Mouse (Mus musculus): ENCODE measurements around the gene Rdm1.
"Not testable (repeated sequence)": the region's sequence is repeated elsewhere in the genome, so short reads cannot be mapped to it uniquely, and the experiment has no call there.

Gene Rdm1

DNA sequence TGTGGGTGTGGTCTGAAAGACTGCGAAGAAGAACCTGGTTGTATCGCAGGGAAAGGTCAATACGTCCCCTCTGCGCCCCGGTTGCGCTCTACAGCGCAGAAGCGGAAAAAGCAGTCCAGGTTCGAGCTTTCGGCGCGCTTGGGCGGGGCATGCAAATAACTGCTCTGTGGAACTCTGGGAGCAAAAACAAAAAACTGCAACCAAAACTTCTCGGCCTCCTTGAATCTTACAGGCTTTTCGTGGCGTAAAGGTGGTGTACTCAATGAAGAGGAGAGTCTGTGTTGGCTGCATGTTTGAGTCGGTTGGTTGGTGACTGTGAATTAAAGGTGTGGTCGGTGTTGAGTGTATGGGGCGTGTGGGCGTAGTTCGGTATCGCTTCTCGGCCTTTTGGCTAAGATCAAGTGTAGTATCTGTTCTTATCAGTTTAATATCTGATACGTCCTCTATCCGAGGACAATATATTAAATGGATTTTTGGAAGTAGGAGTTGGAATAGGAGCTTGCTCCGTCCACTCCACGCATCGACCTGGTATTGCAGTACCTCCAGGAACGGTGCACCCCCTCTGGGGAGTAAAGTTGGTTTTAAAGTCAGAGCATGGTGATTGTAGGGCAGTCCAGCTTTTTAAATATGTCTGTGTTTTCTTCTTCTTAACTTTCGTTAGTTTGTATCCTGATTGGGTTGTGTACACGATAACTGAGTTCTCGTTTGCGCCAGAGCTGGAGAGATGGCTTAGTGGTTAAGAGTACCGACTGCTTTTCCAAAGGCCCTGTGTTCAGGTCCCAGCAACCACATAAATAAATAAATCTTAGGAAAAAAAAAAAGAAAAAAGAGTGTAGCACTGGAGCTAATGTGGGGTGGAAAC lies at the start of gene Rdm1:
Rdm1 (plus strand) TSS at position 201 of the 862 bp plus-strand sequence.
- DNase-seq (ENCODE audit: extremely low spot score, low read depth, low spot score), result peak; percentile 92

DNA sequence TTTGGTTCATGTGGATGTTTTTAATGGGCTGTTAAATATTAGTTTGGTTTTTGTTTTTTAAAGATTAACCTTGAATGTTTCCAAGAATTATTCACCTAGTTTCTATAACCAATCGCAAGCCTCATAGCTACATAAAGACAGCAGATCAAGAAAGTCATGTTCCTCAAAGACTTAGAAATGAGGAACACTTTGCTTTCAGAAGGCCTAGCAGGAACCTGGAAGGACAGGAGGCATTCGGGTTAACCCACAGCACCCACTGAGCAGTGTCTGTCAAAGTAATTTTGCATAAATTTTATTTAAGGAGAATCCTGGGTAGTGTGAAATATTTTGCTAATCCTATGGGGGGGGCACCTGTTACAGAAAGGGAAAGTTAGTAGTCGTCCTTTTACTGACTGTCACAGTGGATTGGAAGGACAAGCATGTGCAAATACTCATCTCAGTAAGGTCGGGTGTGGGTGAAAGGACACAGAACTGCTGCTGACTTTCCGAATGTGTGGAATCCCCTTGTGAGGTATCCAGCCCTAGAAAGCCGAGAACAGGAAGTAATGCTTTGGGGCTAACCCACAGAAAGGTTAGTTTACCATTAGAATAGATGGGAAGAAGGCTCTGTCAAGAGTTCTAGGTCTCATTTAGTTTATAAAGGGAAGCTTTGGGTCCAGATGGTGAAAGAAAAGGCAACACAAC lies 45.8 kb upstream of the Rdm1 start:
- no peak for DNase-seq (ENCODE audit: extremely low spot score, low read depth, low spot score)

DNA sequence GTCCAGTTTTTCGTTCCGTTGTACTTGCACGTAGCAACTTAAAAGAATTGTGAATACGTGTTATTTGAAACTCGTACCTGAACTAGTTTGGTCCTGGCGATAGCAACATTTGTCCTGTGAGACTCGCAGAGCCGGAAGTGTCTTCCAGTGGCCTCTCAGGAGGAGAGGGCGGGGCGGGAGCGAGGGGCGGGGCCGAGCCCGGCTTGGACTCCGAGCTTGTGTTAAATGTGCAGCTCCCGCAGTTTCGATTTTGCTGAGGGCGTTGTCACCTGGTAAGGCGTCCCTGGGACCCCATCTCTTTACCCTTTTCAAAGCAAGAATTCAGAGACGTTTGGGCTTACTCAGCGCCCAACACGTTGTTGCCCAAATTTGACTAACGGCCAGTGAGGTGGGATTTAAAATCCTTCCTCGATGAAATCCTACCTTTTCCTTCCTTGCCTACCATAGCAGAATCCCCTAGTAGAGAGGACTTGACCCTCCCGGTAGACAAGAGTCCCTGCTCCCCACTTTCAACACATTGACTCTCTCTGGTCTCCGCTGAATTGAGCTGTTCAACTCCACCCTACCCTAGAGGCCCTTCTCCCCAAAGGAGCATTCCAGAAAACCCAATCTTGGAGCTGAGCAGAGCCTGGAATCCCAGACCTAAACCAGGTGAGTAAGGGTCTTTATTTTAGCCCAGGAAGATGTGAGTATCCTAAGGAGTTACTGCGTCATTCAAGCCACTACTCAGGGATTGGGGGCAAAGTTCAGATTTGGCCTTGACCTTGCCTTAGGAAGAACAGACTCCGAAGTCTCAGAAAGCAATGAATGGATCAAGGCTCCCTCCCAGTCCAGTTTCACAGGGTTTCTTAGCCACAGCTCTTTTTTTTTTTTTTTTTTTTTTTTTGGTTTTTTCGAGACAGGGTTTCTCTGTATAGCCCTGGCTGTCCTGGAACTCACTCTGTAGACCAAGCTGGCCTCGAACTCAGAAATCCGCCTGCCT lies 44.6 kb upstream of the Rdm1 start, which contains the start of gene Tmem106a:
Tmem106a (plus strand) TSS at position 189 of the 982 bp plus-strand sequence.
- no peak for DNase-seq (ENCODE audit: extremely low spot score, low read depth, low spot score)

DNA sequence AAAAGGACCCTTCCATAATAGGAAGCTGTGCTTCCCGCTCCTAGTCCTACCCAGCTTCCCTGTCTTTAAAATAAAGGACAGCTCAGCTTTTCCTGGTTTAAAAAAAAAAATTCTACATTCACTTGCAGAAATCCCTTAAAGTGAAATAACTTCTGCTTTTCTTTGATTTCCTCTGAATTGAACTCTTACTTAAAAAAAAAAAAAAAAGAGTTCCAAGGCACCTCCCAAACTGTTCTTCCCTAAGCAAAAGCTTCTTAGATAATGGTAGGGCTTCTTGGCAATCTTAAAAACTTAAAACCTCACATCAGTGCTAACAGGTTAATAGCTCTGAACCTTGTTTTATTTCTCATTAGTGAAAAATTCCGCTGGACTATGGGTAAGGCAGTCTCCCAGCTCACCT lies 43.8 kb upstream of the Rdm1 start:
- no peak for DNase-seq (ENCODE audit: extremely low spot score, low read depth, low spot score)

DNA sequence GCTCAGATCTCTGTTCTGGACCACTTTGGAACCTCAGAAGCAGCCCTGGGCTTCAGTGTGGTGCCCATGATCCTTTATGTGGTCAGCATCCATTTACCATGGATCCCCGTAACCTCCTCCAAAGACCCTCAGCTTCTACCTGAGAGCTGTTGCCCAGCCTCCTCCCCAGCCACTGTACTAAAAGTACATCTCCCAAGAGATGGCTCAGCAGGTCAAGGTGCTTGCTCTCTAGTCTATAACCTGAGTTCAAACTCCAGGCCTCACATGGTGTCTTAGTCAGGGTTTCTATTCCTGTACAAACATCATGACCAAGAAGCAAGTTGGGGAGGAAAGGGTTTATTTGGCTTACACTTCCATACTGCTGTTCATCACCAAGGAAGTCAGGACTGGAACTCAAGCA lies 42.0 kb upstream of the Rdm1 start:
- not testable (repeated sequence) for DNase-seq (ENCODE audit: extremely low spot score, low read depth, low spot score)

DNA sequence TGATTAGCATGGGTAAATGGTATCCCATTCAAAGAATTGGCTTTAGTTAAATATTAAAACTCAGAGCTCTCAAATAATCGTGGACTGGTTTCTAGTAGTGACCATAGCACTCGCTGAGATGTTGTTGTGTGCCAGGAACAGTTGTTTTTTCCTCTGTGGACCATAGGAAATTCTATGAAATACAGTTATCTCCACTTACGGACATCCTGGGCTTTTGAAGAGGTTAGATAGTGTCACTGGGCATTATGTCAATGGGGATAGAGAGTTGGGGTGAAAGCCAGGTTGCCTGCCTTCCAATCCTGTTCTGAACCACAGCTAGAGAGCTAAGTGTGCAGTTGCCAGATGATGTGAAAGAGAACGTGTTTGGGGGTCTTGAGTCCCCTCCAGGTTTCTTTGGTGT lies 41.2 kb upstream of the Rdm1 start:
- no peak for DNase-seq (ENCODE audit: extremely low spot score, low read depth, low spot score)

DNA sequence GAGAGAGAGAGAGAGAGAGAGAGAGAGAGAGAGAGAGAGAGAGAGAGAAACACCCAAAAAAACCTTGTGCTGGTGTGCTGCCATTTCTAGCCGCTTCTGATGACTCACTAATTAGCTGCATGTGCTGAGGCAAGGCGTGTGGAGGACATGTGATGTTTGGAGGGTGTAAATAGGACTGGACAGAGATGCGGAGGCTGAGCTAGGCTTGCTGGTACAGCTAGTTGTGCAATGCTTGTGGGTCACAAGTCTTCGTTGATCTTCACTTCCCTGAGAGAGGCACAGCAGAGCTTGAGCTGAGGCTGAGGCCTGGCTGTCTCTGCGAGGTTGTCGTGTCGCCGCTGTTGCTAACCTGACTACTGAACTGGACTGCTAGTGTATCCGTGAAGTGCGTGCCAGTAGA lies 39.3 kb upstream of the Rdm1 start:
- DNase-seq (ENCODE audit: extremely low spot score, low read depth, low spot score), result no peak

DNA sequence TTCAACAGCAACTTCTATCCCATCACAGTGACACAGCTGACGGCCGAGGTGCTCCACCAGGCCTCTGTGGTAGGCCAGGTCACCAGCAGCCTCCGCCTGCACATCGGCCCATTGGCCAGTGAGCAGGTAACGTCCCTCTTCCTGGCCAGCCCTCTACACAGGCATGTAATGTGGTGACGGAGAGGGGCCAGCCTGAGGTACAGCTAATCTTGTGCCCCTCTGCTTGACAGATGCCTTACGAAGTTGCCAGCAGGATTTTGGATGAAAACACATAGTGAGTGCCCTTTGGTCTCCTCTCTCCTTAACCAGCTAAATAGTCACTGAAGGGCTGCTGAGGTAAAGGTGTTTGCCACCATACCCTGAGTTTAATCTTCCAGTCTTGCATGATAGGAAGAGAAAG lies 38.1 kb upstream of the Rdm1 start:
- DNase-seq (ENCODE audit: extremely low spot score, low read depth, low spot score), result no peak

DNA sequence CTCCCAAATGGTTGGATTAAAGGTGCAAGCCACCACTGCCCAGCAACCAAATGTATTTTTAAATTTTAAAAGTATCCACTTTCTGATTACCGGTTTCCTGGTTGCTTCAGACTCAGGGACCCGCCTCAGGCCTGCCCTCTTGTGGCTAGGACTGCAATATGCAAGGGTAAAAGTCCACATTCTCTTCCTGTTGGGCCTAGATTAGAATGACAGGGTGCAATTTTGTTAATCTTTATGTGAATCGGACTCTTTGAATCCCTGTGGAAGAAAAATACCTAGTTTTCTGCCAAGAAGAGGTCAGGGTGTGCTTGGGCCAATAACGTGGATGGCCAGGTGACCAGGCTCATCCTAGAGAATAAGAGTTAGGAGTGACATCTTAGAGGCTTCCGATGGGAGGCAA lies 37.6 kb upstream of the Rdm1 start:
- peak; percentile 20 for DNase-seq (ENCODE audit: extremely low spot score, low read depth, low spot score)

DNA sequence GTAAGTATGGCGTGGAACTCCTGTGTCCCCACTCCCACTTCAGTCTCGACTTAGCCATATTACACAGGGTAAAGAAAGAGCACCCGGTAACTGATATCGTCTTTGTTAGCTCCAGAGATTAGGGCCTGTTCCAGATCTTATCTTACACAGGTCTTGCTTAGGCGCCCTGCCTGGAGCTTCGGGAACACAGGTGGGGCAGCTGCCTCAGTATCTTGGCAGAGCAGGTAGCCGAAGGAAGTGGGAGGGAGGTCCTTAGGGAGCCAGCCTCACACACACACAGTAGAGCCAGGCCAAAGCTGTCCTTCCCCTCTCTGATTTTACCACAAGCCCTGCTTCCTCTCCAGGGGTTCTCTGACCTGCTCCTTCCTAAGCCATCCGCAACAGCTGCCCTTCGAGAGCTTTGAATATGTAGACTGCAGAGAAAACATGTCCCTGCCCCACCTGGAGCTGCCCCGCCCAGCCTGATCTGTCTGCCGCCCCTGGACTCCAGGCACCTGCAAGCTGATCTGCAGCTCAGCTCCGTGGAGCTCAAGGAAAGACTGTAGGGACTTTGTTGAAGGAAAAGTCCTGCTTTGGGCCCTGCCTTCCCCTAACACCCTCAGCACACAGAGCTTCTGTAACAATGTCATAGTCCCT lies 36.9 kb upstream of the Rdm1 start:
- no peak for DNase-seq (ENCODE audit: extremely low spot score, low read depth, low spot score)

DNA sequence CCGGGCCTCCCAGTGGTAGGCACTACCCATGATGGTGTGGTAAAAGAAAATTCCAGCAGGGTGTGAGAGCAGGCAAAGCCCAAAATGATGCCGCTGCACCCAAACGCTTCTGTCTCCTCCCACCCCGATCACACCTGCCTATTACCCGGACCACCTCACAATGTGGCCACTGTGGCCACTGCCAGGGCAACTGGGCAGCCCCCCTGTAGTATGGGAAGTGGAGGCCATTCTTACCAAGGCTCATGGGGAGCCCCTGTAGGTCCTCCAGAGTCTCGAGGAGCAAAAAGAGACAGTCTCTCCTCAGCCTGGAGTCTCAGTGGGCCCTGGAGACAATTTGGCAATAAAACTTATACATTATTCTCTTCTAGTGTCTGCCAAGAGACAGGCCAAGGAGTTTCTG lies 27.8 kb upstream of the Rdm1 start, which contains the start of gene Gm11634:
Gm11634 (minus strand) TSS at position 101 of the 400 bp plus-strand sequence.
- no peak for DNase-seq (ENCODE audit: extremely low spot score, low read depth, low spot score)

DNA sequence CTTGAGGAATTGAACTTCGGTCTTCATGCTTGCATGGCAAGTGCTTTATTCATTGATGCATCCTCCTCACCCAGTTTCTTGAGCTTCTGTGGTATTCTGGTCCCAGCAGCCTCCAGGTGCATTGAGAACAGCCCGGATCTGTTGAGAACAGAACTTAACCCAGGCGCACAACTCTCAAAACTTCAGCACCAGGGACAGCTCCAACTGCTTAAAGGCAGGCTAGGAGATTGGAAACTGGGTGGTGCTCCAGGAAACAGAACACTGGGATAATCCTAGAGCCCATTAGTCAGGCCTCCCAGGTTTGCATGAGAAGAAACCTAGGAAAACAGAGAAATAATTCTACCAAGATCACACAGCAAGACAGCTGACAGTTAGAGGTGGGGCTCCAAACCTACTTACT lies 24.5 kb upstream of the Rdm1 start:
- DNase-seq (ENCODE audit: extremely low spot score, low read depth, low spot score), result peak; percentile 88

DNA sequence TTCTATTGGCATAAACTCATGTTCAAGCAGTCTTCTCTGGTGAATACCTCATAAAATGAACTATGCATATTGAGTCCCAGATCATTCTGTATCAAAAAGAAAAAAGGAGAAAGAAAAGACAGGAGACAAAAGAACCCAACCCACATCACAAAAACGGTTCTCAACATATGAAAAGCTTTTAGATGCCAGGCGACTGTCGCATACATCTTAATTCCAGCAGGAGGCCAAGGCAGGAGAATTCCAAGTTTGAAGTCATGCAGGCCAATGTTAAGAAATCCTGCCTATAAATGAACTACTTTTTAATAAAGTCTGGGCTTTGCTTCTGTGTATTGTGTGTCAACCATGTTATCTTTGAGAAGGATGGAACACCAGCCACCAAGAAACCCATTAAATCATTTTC lies 22.9 kb upstream of the Rdm1 start:
- DNase-seq (ENCODE audit: extremely low spot score, low read depth, low spot score), result no peak

DNA sequence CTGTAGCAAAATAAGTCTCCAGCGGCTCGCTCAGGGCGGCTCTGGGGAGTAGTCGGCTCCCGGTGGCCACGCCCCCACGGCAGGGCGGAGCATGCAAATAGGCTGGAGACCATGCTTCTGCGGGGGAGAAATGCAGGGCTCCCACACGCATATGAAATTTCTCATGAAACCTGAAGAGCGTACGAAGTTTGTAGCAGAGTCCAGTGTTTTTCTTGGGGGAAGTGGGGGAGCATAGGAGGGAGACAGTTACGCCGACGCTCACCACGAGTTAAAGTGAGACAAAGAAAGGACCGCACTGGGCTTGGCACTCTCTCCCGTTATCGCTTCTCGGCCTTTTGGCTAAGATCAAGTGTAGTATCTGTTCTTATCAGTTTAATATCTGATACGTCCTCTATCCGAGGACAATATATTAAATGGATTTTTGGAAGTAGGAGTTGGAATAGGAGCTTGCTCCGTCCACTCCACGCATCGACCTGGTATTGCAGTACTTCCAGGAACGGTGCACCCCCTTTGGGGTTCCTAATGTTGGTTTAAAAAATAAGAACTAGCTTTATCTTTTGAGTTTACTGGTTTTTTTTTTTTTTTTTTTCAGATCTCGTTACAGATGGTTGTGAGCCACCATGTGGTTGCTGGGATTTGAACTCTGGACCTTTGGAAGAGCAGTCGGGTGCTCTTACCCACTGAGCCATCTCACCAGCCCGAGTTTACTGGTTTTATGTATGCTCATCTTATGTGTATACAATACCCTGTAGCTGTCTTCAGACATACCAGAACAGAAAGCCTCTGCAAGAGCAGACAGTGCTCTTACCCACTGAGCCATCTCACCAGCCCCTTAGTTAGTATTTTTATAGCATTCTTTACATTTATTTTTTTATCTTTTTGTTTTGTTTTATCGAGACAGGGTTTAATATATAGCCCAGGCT lies 22.2 kb upstream of the Rdm1 start:
- DNase-seq (ENCODE audit: extremely low spot score, low read depth, low spot score), result not testable (repeated sequence)

DNA sequence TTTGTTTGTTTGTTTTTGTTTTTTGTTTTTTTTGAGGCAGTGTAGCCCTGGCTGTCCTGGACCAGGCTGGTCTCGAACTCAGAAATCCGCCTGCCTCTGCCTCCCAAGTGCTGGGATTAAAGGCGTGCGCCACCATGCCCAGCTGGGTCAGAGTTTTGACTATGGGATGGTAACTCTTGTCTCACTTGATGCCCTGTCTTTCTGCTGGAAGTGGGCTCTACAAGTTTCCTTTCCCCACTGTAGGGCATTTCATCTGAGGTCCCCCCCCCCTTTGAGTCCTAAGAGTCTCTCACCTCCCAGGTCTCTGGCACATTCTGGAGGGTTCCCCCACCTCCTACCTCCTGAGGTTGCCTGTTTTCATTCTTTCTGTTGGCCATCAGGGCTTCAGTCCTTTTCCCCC lies 19.9 kb upstream of the Rdm1 start:
- not testable (repeated sequence) for DNase-seq (ENCODE audit: extremely low spot score, low read depth, low spot score)

DNA sequence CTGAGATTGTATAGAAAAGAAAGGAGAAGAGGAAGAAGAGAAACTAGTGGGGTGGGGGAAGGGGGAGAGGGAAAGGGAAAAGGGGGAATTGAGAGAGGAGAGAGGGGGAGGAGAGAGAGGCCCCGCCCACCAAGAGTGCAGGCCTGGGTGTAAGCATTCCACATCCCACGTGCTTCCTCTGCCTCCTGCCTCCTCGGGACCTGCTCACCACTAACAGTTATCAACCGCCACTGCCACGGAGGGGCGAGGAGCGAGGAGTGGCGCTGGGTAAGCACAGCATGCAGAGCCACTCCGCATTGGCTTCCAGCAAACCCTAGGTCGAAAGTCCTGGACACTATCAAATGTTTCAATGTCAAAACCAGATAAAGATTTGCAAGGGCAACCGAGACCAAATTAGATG lies 16.6 kb upstream of the Rdm1 start:
- DNase-seq (ENCODE audit: extremely low spot score, low read depth, low spot score), result no peak

DNA sequence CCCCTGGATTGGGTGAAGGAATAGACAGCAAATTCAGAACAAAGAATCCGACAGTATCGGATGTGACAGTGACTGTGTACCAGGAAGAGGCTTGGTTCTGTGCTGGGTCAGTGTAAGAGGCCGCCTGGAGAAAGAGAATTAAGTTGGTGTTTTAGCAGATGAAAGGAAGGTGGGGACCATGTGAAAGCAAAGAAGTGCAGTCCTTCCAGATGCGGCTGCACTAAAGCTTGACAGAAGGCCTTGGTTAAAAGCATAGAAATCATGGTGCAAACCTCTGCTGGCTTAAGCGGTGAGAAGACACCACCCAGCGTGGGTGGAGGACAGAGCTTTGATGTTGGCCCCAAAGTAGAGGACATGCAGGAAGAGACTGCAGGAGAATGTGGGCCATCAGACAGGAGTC lies 13.4 kb upstream of the Rdm1 start:
- no peak for DNase-seq (ENCODE audit: extremely low spot score, low read depth, low spot score)

DNA sequence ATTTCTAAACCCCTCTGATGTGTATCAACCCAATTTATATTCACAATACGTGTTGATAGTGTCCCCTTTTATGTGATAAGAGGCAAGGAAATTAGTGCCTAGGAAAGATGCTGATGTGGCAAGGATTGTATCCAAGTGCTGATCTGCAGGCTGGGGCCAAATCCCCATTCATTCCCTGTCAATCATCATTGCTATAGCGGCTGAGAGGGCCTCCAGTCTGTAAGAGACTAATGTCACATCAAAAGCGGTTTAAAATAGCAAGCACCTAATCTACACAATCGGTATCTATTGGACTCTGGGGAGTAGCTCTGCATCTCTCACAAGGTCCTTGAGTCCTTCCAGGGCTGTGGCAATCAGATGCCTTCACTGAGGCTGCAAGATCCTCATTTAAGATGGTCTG lies 12.9 kb upstream of the Rdm1 start:
- DNase-seq (ENCODE audit: extremely low spot score, low read depth, low spot score), result no peak

DNA sequence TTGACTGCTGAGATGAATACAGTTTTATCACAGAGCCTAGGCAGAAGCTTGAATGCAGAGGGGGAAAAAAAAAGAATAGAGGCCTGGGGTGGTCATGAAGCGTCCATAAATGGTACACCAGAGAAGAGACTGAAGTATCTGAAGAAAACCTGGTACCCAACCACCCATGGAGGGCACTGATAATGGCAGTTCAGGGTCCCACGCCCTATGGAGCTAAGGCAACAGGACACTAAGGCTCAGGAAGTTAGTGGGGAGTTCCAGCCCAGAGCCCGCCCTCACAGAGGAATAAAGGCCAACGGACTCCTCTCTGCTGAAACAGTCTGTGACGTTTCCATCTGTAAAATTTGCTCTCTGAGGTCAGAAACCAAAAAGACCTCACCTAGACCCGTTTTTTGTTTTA lies 11.6 kb upstream of the Rdm1 start:
- no peak for DNase-seq (ENCODE audit: extremely low spot score, low read depth, low spot score)

DNA sequence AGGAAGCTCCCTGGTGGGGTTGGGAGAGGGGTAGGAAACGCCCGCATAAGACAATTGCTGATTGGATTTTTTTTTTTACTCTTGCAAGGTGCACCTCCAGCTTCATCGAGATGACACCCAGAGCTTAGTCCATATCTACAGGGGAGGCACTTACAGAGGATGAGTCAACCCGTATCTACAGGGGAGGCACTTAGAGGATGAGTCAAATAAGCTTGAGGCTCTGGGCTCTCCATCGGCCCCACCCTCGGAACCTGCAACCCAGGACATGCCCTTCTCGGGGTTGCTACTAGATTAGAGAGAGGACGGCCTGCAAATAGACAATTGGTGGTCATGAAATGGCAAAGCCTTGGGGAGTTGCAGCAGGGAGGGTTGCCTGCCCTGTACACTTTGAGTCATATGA lies 10.9 kb upstream of the Rdm1 start:
- DNase-seq (ENCODE audit: extremely low spot score, low read depth, low spot score), result no peak
